8 mouse cellular contexts compared by ENCODE assay signal in genomic region chr11:114205192-114205591, GRCm38 (mm10).
A peak's percentile ranks its signal among the peaks of the same experiment; 100 is the strongest.
DNase-seq lines count a peak whose midpoint lies in the region; ATAC-seq lines count a peak whose summit lies in the region.

No protein-coding gene starts in this region.

- no peak for ATAC-seq in inflammation-experienced regulatory T-cells, adult 6 months

- peak; percentile 28 for DNase-seq in gastrocnemius, adult 18-20 months (ENCODE audit: low spot score)
- DNase-seq in gastrocnemius, postnatal 4 days (ENCODE audit: low spot score in 2 of 2), result no peak
- peak; percentile 23 for DNase-seq in right cerebral cortex, adult 18-20 months
- DNase-seq in right cerebral cortex, postnatal 36 days (ENCODE audit: low spot score in 2 of 2), result no peak
- peak; percentile 40 for DNase-seq in c-Kit-positive CD71-positive TER-119-positive erythroid progenitor cells, embryonic 14.5 days (ENCODE audit: low spot score)
- peak; percentile 39 for DNase-seq in hindlimb bud, embryonic 11.5 days (ENCODE audit: extremely low spot score, low read depth, low spot score)
- DNase-seq in naive thymus-derived CD4-positive, alpha-beta T cell, adult 2 months (ENCODE audit: low read depth), result peak; percentile 75

Comparison
In these comparisons a context has a peak if more than half of its experiments do, and no peak if none do; other contexts are left out.
1. DNase-seq: peak in gastrocnemius, adult 18-20 months (single experiment), right cerebral cortex, adult 18-20 months (single experiment), c-Kit-positive CD71-positive TER-119-positive erythroid progenitor cells, embryonic 14.5 days (single experiment), hindlimb bud, embryonic 11.5 days (single experiment) and naive thymus-derived CD4-positive, alpha-beta T cell, adult 2 months (single experiment); none in gastrocnemius, postnatal 4 days (0 of 2) and right cerebral cortex, postnatal 36 days (0 of 2).